Mouse (Mus musculus) hindbrain, embryonic 15.5 days (tissue): ENCODE measurements around the gene Abhd17c. TPM values are rescaled to one million over a fixed set of nuclear protein-coding genes. Genes with fewer than 3 reads are reported as not detected.
A peak's percentile ranks its signal among the peaks of the same experiment; 100 is the strongest.

Source experiments
- ATAC-seq: fragments of 200-750 bp; cut with Nextera tagmentation; 2 replicates; pipeline ENCODE4 v1.8.0; 2017; ENCODE audit warnings: low read depth, moderate number of reproducible peaks, moderate TSS enrichment; ENCODE audit not compliant: low FRiP score
- H3K27ac ChIP-seq: fragments of 300-500 bp; sonication (generic); replicated peaks from 2 replicates; pipeline ENCODE4 v1.5.1; 2015; ENCODE audit warnings: mild to moderate bottlenecking, inconsistent platforms
- H3K27me3 ChIP-seq: fragments of 300-500 bp; sonication (generic); 2 replicates; pipeline ENCODE4 v1.6.1; 2015; ENCODE audit warnings: control low read depth, inconsistent platforms
- H3K36me3 ChIP-seq: fragments of 300-500 bp; sonication (generic); 2 replicates; pipeline ENCODE4 v1.6.1; 2015; ENCODE audit warnings: control low read depth, inconsistent platforms
- H3K4me1 ChIP-seq: fragments of 300-500 bp; sonication (generic); replicated peaks from 2 replicates; pipeline ENCODE4 v1.6.1; 2015; ENCODE audit warnings: control low read depth, inconsistent platforms
- H3K4me2 ChIP-seq: fragments of 300-500 bp; sonication (generic); 2 replicates; pipeline ENCODE4 v1.6.1; 2015; ENCODE audit warnings: moderate library complexity, mild to moderate bottlenecking, inconsistent platforms
- H3K4me3 ChIP-seq: fragments of 300-500 bp; sonication (generic); 2 replicates; pipeline ENCODE4 v1.5.1; 2015; ENCODE audit warnings: mild to moderate bottlenecking, inconsistent platforms
- H3K9ac ChIP-seq: fragments of 300-500 bp; sonication (generic); 2 replicates; pipeline ENCODE4 v1.6.1; 2015; ENCODE audit warnings: inconsistent platforms
- H3K9me3 ChIP-seq: fragments of 300-500 bp; sonication (generic); 2 replicates; pipeline ENCODE4 v1.6.1; 2016; ENCODE audit warnings: control low read depth, inconsistent platforms
- WGBS: fragments of 180-500 bp; shearing (Covaris S2); methylation state at CpG from one replicate; pipeline ENCODE4 v1.1.7; 2015; 5-methylcytosine and 5-hydroxymethylcytosine counted together
- polyA plus RNA-seq: library from polyadenylated mRNA; unstranded; fragments of >200 nt; fragmentation: Nextera tagmentation; extraction: Ambion mirVana; gene quantifications from 2 replicates; pipeline ENCODE4 v1.2.1, GENCODE M21; 2015

The Abhd17c gene
- polyA plus RNA-seq, 1 experiment from 2014 or later, result 76.6 TPM

GRCm38 (mm10) chr7:84088191-84088590 lies 63.5 kb downstream of the Abhd17c start:
- no peak for ATAC-seq
- Histone ChIP-seq H3K36me3 (no peaks in the 10 kb centered on the region), H3K27ac (no peak overlapping the region), H3K9ac (no peak overlapping the region), H3K4me2 (no peak overlapping the region), H3K27me3 (peaks cover 22% of the 10 kb centered on the region; the same call in 1 of the 2 replicates), H3K9me3 (no peaks in the 10 kb centered on the region), H3K4me1 (peaks cover 20% of the 10 kb centered on the region), H3K4me3 (no peak overlapping the region)
- WGBS, result 87% methylated on average over 3 of the region's 3 CpGs

DNA sequence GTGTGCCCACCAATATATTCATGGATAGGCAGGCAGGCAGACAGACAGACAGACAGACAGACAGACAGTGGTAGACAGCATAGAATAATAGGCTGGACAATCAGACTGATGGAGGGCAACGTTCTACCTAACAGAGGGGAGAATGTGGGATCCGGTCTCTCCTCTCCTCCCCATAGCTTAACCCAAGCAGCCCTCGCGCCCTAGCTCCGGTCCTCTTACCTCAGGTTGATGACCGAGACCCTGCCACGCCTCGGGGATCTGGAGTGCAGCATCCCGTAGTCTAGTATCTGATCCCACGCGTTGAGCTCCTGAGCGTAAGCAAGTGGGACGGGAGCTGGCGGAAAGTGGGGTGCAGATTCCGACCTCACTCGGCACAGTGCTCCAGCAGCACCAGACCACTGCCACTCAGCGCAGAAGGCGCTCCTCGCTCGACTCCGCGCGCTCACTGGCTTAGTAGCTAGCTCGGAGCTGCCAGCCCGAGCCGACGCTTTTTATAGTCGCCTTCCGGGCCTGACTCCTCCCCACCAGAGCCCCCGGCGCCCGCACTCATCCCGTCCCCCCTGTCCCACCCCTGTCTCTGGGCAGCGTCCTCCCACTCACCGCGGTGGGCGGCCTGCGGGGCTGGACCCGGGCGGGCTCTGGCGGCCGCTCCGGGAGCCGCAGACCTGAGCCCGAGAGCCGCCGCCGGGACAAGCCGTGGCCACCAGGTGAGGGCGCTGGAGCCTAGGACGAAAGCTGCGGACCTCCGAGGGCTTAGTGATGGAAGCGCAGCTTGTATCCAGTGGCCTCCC lies 65.5 kb downstream of the Abhd17c start, which contains the start of gene Cemip:
Gene Cemip (minus strand): TSS at position 464 of the 791 bp plus-strand sequence.
- Histone ChIP-seq H3K9ac (peak within 1 kb of the TSS; percentile 50), H3K4me3 (peak within 1 kb of the TSS; percentile 59), H3K27ac (no peak within 1 kb of the TSS), H3K4me2 (peak within 1 kb of the TSS; percentile 94), H3K27me3 (peaks cover 22% of the 10 kb centered on the region; the same call in 1 of the 2 replicates), H3K9me3 (no peaks in the 10 kb centered on the region), H3K4me1 (peaks cover 20% of the 10 kb centered on the region), H3K36me3 (no peaks in the 10 kb centered on the region)
- 1% methylated on average over 54 of the region's 54 CpGs for WGBS
- ATAC-seq, result peak; percentile 88

DNA sequence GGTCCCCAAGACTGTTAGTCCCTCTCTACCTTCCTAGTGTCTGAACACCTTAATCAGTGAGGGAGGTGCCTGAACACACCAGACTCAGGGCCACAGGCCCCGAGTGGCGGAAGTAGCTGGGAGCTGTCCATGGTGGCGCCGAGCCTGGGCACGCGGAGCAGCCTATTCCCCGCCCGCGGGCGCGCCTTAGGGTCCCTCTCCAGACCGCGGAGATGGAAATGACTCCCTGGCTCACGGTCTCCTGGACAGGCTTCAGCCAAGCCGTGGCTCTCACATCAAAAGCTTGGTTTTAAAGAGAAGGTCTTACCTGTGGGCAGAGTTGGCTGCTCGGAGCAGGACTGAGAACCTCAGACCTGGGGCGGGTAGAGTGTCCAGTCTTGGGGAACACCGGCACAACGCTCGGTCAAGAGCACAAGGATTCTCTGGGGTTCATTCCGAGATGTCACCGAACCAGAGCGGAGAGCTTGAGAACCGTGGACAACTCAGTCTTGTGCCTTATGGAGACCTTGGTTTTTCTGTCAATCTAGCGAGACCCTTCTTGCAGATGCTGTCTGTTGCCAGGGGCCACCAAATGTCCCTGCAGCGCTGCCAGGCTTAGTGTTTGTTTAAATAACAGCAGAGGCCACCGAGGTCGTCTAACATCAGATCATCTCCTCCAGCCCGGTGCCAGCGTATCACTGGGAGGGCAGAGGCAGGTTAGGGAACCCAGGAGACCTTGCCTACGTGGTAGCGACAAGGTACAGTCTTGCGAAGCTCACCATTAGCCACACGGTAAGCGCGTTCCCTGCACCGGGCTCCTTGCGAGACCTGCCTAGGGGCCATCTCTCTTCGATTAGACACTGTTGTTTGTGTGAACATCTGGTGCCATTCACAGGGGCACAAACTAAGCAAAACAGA lies 66.4 kb downstream of the Abhd17c start:
- 0 out of 2 replicates have a peak, but pooled peaks have one; percentile 23 for ATAC-seq
- Histone ChIP-seq H3K4me2 (peak overlapping the region; percentile 94), H3K9ac (peak overlapping the region; percentile 50; the same call in 1 of the 2 replicates), H3K4me3 (peak overlapping the region; percentile 59), H3K4me1 (peaks cover 20% of the 10 kb centered on the region), H3K9me3 (no peaks in the 10 kb centered on the region), H3K36me3 (no peaks in the 10 kb centered on the region), H3K27me3 (peaks cover 22% of the 10 kb centered on the region; the same call in 1 of the 2 replicates), H3K27ac (no peak overlapping the region)
- WGBS, result 3% methylated on average over 39 of the region's 39 CpGs

GRCm38 (mm10) chr7:84077257-84078013 lies 74.3 kb downstream of the Abhd17c start:
- no peaks in the 10 kb centered on the region for H3K9me3 ChIP-seq
- no peaks in the 10 kb centered on the region for H3K36me3 ChIP-seq
- WGBS, result 74% methylated on average over 7 of the region's 7 CpGs
- H3K4me3 ChIP-seq, result no peak overlapping the region
- ATAC-seq, result no peak
- no peaks in the 10 kb centered on the region for H3K4me1 ChIP-seq
- no peak overlapping the region for H3K9ac ChIP-seq
- no peaks in the 10 kb centered on the region for H3K27me3 ChIP-seq
- H3K4me2 ChIP-seq, result no peak overlapping the region
- no peak overlapping the region for H3K27ac ChIP-seq

DNA sequence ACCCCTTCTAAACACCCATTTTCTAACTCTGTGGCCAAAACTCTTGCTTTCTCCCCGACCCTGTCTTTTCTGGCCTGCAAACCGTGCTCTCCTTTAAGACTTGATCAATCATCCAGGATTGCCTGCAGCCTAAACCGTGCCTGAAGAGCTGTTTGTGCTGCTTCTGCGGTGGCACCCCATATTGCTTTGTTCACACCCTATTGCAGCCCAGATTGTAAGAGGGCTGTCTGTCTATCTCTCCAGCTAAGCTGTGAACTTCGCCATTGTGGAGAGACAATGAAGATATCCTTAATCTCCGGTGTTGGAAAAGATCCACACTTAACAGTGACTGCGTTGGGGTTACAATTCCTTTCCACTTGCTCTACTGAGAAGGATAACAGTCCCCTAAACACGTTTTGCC lies 77.4 kb downstream of the Abhd17c start:
- Histone ChIP-seq H3K27me3 (no peaks in the 10 kb centered on the region), H3K4me1 (no peaks in the 10 kb centered on the region), H3K4me2 (no peak overlapping the region), H3K27ac (no peak overlapping the region), H3K36me3 (no peaks in the 10 kb centered on the region), H3K4me3 (no peak overlapping the region), H3K9ac (no peak overlapping the region), H3K9me3 (no peaks in the 10 kb centered on the region)
- 73% methylated on average over 8 of the region's 8 CpGs for WGBS
- no peak for ATAC-seq

- no peak for ATAC-seq
- Histone ChIP-seq H3K9me3 (no peaks in the 10 kb centered on the region), H3K27ac (no peak overlapping the region), H3K4me3 (no peak overlapping the region), H3K4me2 (no peak overlapping the region), H3K36me3 (no peaks in the 10 kb centered on the region), H3K4me1 (no peaks in the 10 kb centered on the region), H3K9ac (no peak overlapping the region), H3K27me3 (no peaks in the 10 kb centered on the region)
- 85% methylated on average over 3 of the region's 3 CpGs for WGBS
Measured at GRCm38 (mm10) chr7:84073856-84074255, 77.8 kb downstream of the Abhd17c start.

DNA sequence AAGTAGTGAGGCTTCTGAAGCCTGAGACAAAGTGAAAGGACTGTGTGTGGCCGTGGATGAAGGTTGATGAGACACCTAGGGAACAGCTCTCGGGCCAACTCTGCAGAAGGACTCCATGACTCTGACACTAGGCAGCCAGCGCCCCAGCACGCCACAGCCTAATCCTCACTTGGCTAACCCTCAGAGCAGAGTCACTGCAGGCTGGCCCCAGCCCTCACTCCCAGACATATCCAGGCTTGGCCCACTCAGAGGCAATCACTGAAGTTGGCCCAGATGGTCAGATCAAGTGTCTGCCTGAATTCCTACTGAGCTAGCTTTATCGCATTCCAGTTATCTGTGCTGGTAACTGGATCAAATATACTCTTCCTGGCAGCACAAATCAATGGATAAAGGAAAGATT lies 82.8 kb downstream of the Abhd17c start:
- Histone ChIP-seq H3K9ac (no peak overlapping the region), H3K4me3 (no peak overlapping the region), H3K4me2 (no peak overlapping the region), H3K9me3 (no peaks in the 10 kb centered on the region), H3K4me1 (no peaks in the 10 kb centered on the region), H3K27ac (no peak overlapping the region), H3K36me3 (no peaks in the 10 kb centered on the region), H3K27me3 (no peaks in the 10 kb centered on the region)
- 70% methylated on average over 5 of the region's 5 CpGs for WGBS
- no peak for ATAC-seq

- no peak overlapping the region for H3K27ac ChIP-seq
- H3K4me3 ChIP-seq, result no peak overlapping the region
- no peaks in the 10 kb centered on the region for H3K36me3 ChIP-seq
- H3K9ac ChIP-seq, result no peak overlapping the region
- no peak for ATAC-seq
- H3K4me1 ChIP-seq, result no peaks in the 10 kb centered on the region
- WGBS, result 93% methylated on average over 7 of the region's 7 CpGs
- no peak overlapping the region for H3K4me2 ChIP-seq
- no peaks in the 10 kb centered on the region for H3K27me3 ChIP-seq
- H3K9me3 ChIP-seq, result no peaks in the 10 kb centered on the region
Measured at GRCm38 (mm10) chr7:84059799-84060198, 91.9 kb downstream of the Abhd17c start.

Other genes with a start within 250 kb of the Abhd17c start
- 0.62 and 0.94 TPM in 2 replicates for gene Cemip, start 65.4 kb downstream of the Abhd17c start, polyA plus RNA-seq